Mouse (Mus musculus) cerebellum, postnatal 4 days (tissue): Measurements from ENCODE around the gene Gm11214.

ENCODE experiments used
- DNase-seq, 2 experiments: peaks; one replicate each; pipeline ENCODE4 v3.0.0; 2022; ENCODE audit warnings: low spot score in 2 of 2, mixed read lengths in 1 of 2

Gene Gm11214

GRCm38 (mm10) chr4:63661426-63661825, 1.8 kb downstream of the Gm11214 start:
- no peak for DNase-seq

- no peak for DNase-seq
These were observed 3.4 kb downstream of the Gm11214 start for GRCm38 (mm10) chr4:63659775-63660174.

GRCm38 (mm10) chr4:63659086-63659485, 4.1 kb downstream of the Gm11214 start:
- DNase-seq, result no peak

GRCm38 (mm10) chr4:63654381-63654780, 8.8 kb downstream of the Gm11214 start:
- no peak for DNase-seq

GRCm38 (mm10) chr4:63643956-63644726, 19.0 kb downstream of the Gm11214 start:
- no peak for DNase-seq

- DNase-seq, result no peak
These were observed 23.3 kb downstream of the Gm11214 start for GRCm38 (mm10) chr4:63639842-63640241.

- no peak for DNase-seq
These were observed 24.6 kb downstream of the Gm11214 start for GRCm38 (mm10) chr4:63638603-63639002.

GRCm38 (mm10) chr4:63633181-63633580, 30.0 kb downstream of the Gm11214 start:
- no peak for DNase-seq

GRCm38 (mm10) chr4:63627111-63627510, 36.1 kb downstream of the Gm11214 start:
- no peak for DNase-seq

GRCm38 (mm10) chr4:63625563-63626080, 37.6 kb downstream of the Gm11214 start:
- no peak for DNase-seq

GRCm38 (mm10) chr4:63622378-63622835, 40.8 kb downstream of the Gm11214 start, which contains the start of gene Tex48:
Gene Tex48, minus strand, starts transcription at chr4:63622428.
- peak in 1 of 2 experiments; percentile 26 for DNase-seq

- DNase-seq, result no peak
These were observed 41.3 kb downstream of the Gm11214 start for GRCm38 (mm10) chr4:63621861-63622260.
